Mouse (Mus musculus): ENCODE data around the gene Slc5a1.

DNA sequence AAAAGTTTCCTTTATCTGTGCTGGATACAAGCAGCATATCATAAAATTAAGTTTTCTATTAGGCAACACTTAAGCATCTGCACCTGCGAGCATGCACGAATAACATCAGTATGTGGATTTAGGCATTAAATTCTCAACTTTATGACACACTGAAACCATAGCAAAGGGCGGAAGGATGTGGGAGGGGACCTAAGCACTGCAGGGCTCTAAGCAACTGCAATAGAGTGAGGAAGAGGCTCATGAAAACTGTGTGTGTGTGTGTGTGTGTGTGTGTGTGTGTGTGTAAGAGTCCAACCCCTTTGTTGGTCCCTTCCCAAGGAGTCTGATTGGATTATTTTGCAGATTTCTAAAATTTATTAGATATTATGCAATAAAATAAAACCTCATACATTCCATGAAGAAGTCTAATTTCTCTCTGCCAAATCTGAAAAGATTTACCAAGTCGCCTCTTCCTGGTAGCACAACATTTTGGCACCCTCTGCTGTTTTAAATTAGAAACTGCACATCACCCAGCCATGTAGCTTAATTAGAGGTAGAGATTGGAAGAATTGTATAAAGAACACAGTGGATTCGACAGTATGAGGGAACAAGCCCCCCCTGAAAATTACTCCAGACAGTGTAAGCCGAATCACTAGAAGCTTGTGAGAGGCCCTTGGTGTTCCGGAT, 38.9 kb downstream of the Slc5a1 start:
- TF ChIP-seq CTCF (IDR thresholded peaks at IDR 0.05): peak; percentile 77
- no peak for TF ChIP-seq EP300 (IDR thresholded peaks at IDR 0.05)

Data from lung, postnatal 0 days (tissue).